Mouse (Mus musculus) kidney, postnatal 0 days (tissue): ENCODE data around the gene Lclat1. TPM values are rescaled to one million over a fixed set of nuclear protein-coding genes. Genes with fewer than 3 reads are reported as not detected.
"Not testable (repeated sequence)": the region's sequence is repeated elsewhere in the genome, so short reads cannot be mapped to it uniquely, and the experiment has no call there.

Experiments
- ATAC-seq: fragments of 200-750 bp; cut with Nextera tagmentation; replicated peaks from 2 replicates; pipeline ENCODE4 v1.8.0; 2017; ENCODE audit warnings: low read depth, moderate number of reproducible peaks, moderate TSS enrichment, moderate library complexity; ENCODE audit not compliant: low FRiP score
- DNase-seq: peaks from one replicate; pipeline ENCODE4 v3.0.0-alpha.2; 2016; ENCODE audit warnings: low spot score
- H3K27ac ChIP-seq: fragments of 300-500 bp; sonication (generic); 2 replicates; pipeline ENCODE4 v1.5.1; 2014; ENCODE audit warnings: mild to moderate bottlenecking
- H3K27me3 ChIP-seq: fragments of 300-500 bp; sonication (generic); 2 replicates; pipeline ENCODE4 v1.6.1; 2014; ENCODE audit warnings: low read length, mixed read lengths; ENCODE audit not compliant: insufficient read depth
- H3K36me3 ChIP-seq: fragments of 300-500 bp; sonication (generic); 2 replicates; pipeline ENCODE4 v1.6.1; 2014; ENCODE audit warnings: low read length, mixed read lengths; ENCODE audit not compliant: insufficient read depth
- H3K4me1 ChIP-seq: fragments of 300-500 bp; sonication (generic); replicated peaks from 2 replicates; pipeline ENCODE4 v1.6.1; 2014; ENCODE audit warnings: antibody characterized with exemption, low read length, mixed read lengths; ENCODE audit not compliant: insufficient read depth
- H3K4me2 ChIP-seq: fragments of 300-500 bp; sonication (generic); 2 replicates; pipeline ENCODE4 v1.6.1; 2014; ENCODE audit warnings: mild to moderate bottlenecking, low read length, moderate library complexity, mixed read lengths
- H3K4me3 ChIP-seq: fragments of 300-500 bp; sonication (generic); replicated peaks from 2 replicates; pipeline ENCODE4 v1.5.1; 2014; ENCODE audit warnings: low read depth, low read length
- H3K9ac ChIP-seq: fragments of 300-500 bp; sonication (generic); 2 replicates; pipeline ENCODE4 v1.6.1; 2014; ENCODE audit warnings: low read depth, low read length
- H3K9me3 ChIP-seq: fragments of 300-500 bp; sonication (generic); replicated peaks from 2 replicates; pipeline ENCODE4 v1.6.1; 2016; ENCODE audit warnings: low read length, inconsistent platforms, mixed read lengths
- CTCF ChIP-seq: IDR thresholded peaks from 2 replicates; pipeline ENCODE4 v1.5.1; 2016; ENCODE audit warnings: antibody characterized with exemption, low read depth, mild to moderate bottlenecking, moderate library complexity
- WGBS: fragments of 180-500 bp; shearing (Covaris S2); extraction: QIAGEN DNeasy Blood & Tissue Kit; methylation state at CpG from one replicate; pipeline ENCODE4 v1.1.7; 2014; 5-methylcytosine and 5-hydroxymethylcytosine counted together
- polyA plus RNA-seq: library from polyadenylated mRNA; unstranded; fragments of >200 nt; fragmentation: Nextera tagmentation; extraction: Ambion mirVana; gene quantifications from 2 replicates; pipeline ENCODE4 v1.2.1, GENCODE M21; 2015

The Lclat1 gene
- polyA plus RNA-seq, 1 experiment from 2014 or later: 12.5 TPM

DNA sequence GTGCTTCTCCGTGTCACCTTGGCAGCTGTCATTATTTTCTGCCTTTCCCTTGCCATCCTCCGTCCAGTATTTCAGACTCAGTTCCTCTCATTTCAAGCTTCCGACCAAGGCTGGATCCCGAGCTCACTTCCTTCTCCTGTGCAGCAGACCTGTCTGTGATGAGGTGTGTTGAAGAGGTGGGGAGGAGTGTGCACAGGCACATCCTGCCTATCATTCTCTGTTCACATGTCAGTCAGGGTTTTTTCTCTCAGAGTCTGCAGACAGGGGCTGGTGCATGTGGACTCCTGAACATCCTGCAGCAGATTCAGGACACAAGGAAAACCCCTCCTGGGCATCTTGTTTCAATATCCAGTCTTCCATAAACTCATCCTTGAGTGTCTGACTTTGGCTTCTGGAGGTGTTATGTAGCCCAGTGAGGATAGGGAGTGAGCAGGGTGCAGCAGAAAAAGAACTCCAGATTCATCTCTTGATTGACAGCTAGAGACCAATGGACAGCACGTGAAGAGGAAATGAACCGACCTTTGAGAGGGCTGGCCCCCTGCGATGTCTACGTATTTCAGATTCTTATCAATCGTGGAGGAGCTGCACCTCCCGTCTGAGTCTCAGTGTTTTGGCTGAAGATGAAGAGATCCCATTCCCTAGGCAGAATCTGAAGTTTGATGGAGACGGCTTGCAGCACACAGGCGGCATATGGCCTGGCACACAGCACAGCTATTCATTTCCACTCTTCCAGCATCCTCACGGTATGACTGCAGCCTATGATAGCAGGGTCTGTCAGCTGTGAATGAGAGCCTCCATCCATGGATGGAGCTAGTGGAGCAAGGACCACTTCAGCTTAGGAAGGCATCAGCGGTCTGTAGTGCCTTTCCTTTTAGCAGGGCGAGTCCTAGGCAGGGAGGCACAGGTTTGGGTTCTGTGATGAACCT, 163.3 kb downstream of the Lclat1 start:
- H3K4me1 ChIP-seq: no peaks in the 10 kb centered on the region
- H3K4me3 ChIP-seq: no peak overlapping the region
- WGBS: 67% methylated on average over 15 of the region's 15 CpGs
- no peak overlapping the region for H3K27ac ChIP-seq
- no peak for TF ChIP-seq CTCF
- ATAC-seq (no peak), DNase-seq (no peak)
- H3K27me3 ChIP-seq: no peaks in the 10 kb centered on the region
- H3K9me3 ChIP-seq: no peaks in the 10 kb centered on the region
- no peak overlapping the region for H3K4me2 ChIP-seq
- no peaks in the 10 kb centered on the region for H3K36me3 ChIP-seq
- H3K9ac ChIP-seq: no peak overlapping the region

DNA sequence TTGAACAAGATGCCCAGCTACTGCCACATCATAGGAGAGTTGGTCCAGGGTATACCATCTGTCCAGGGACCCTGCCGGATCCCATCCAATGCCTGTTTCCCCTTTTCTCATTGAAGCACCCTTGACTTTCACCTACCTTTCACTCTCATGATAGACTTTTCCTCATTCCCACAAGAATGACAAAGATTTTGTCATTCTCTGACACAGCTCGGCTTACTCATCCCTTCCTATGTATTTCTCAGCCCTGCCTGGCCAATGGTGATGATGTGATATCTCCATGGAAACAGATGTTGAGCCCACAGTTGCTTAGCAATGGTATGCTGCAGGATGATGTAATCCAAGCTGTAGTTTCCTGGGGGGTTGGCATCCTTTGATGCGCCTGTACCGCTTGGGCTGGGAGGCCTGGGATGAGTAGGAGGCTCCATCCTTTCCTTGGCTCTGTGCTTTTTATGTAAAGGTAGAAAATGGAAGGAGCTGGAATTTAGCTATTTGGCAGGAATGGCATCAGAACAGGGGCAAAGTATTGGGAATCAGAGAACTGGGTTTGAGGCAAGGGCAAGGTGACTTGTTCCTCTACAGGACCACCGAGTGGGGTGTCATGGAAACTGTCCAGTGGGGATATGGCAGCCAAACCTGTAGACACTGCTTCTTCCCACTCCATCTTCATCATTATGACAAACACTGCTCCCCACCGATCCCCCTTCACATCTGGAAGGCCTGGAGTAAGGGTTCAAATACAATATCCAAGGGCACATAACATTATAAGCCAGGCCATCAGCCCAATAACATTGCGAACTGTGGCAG, 164.2 kb downstream of the Lclat1 start:
- Histone ChIP-seq H3K4me1 (no peaks in the 10 kb centered on the region), H3K4me2 (no peak overlapping the region), H3K9ac (no peak overlapping the region), H3K9me3 (no peaks in the 10 kb centered on the region), H3K4me3 (no peak overlapping the region), H3K36me3 (no peaks in the 10 kb centered on the region), H3K27me3 (no peaks in the 10 kb centered on the region), H3K27ac (no peak overlapping the region)
- no peak for DNase-seq
- ATAC-seq: no peak
- 91% methylated on average over 7 of the region's 7 CpGs for WGBS
- TF ChIP-seq CTCF: no peak

DNA sequence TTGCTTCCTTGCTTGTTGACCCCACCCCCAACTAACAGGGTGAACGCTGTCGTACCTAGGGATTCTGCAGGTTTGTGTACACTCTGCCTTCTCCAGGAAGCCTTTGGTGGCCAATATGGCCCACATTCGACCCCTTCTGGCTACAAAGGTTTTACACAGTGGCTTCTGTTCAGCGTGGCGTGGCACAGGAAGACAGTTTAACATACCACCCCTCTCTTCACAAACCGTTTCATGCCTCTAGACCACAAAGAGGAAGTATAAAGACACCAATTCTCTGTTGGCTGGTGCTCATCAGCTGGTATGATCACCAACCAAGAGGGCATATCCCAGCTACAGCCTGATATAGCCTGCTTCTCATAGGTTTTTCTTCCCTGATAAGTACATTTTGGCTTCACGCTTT, 166.0 kb downstream of the Lclat1 start:
- Histone ChIP-seq H3K4me1 (no peaks in the 10 kb centered on the region), H3K9ac (no peak overlapping the region), H3K27ac (no peak overlapping the region), H3K4me2 (no peak overlapping the region), H3K27me3 (no peaks in the 10 kb centered on the region), H3K4me3 (no peak overlapping the region), H3K36me3 (no peaks in the 10 kb centered on the region), H3K9me3 (no peaks in the 10 kb centered on the region)
- no peak for DNase-seq
- ATAC-seq: no peak
- 71% methylated on average over 7 of the region's 7 CpGs for whole genome bisulfite sequencing
- no peak for TF ChIP-seq CTCF

DNA sequence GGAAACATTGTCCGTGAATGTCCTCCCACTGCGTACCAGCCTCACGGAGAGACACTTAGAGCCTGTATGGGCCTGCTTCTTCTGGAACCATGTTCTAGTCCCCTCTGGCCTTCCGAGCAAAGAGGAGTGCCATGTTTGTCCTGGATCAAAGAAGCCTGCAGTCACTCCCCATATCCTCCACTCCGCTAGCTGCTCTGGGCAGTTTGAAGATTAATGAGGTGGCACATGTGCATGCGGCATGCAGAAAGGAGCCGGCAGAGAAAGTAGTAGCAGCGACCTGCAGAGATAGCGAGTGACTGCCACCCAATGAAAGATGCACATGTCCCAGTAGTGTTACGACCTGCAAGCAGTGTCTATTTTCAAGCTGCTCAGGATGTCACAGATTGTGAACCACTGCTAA, 167.3 kb downstream of the Lclat1 start:
- Histone ChIP-seq H3K27me3 (no peaks in the 10 kb centered on the region), H3K36me3 (no peaks in the 10 kb centered on the region), H3K4me3 (no peak overlapping the region), H3K9me3 (no peaks in the 10 kb centered on the region), H3K4me1 (no peaks in the 10 kb centered on the region), H3K9ac (no peak overlapping the region), H3K4me2 (no peak overlapping the region), H3K27ac (no peak overlapping the region)
- DNase-seq (peak; percentile 36), ATAC-seq (no peak)
- no peak for TF ChIP-seq CTCF
- 32% methylated on average over 10 of the region's 10 CpGs for WGBS

DNA sequence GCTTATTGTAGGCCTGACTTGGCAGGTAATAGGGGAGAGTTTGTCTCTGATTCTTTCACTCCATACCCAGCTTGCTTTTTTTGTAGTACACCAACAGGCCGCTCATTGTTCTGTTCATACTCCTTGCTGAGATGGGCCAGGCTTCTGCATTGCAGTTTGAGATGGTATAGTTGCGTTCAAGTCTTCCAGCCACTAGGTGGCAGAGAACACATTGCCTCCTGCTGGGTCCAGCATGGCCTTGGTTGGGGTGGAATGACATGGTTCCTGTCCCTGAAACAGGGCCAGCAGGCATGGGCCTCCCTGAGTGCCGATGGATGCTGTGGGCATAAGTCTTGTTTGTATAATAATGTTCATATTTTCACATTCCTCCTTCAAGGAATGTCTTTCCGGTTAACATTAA, 170.0 kb downstream of the Lclat1 start:
- no peak for ATAC-seq

DNA sequence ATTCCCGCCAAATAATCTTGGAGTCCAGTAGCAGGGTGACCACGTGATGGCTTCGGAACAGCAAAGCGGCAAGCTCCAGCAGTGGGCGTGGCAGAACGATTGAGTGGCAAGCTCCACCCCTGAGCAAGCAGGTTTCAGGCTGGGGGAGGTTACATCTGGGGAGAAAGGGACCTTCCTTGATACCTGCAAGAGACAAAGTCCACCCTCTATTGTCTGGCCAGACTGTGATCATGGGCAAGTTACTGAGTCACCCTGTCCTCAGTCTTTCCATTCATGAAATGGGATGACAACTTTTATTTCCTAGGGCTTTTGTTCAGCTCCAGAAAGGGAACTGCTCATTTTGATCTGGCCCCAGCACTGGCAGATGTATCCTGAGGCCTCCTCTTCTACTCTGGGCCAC, 174.9 kb downstream of the Lclat1 start:
- H3K4me3 ChIP-seq, H3K27me3 ChIP-seq, H3K27ac ChIP-seq, ATAC-seq, H3K4me2 ChIP-seq, DNase-seq, H3K9ac ChIP-seq, H3K36me3 ChIP-seq, H3K4me1 ChIP-seq, H3K9me3 ChIP-seq: not testable (repeated sequence)
- 39% methylated on average over 6 of the region's 6 CpGs for WGBS

More for the DNA sequence above, 170.0 kb downstream of the Lclat1 start:
- 95% methylated on average over 4 of the region's 4 CpGs for WGBS
- no peaks in the 10 kb centered on the region for H3K36me3 ChIP-seq
- no peaks in the 10 kb centered on the region for H3K4me1 ChIP-seq
- peak; percentile 29; the same call in 1 of the 2 replicates for TF ChIP-seq CTCF
- H3K27me3 ChIP-seq: no peaks in the 10 kb centered on the region
- no peak overlapping the region for H3K4me3 ChIP-seq
- no peak for DNase-seq
- no peak overlapping the region for H3K4me2 ChIP-seq
- H3K9me3 ChIP-seq: no peaks in the 10 kb centered on the region
- H3K9ac ChIP-seq: no peak overlapping the region
- H3K27ac ChIP-seq: no peak overlapping the region
